ENCODE assay signal across 24 mouse cellular contexts in genomic region chr12:33246878-33247277, GRCm38 (mm10).
DNase-seq lines count a peak whose midpoint lies in the region; ATAC-seq and TF ChIP-seq lines count a peak whose summit lies in the region.
"Had no signal": no experiment of that assay in that cellular context is flagged by ENCODE, and none has a peak within 500 bp of the region (broad histone marks: within the 10 kb centered on the region; RNA-seq: fewer than 3 reads in every experiment).

No protein-coding gene starts in this region.

- H3K9ac ChIP-seq in kidney, embryonic 15.5 days = no peak overlapping the region
- H3K9ac ChIP-seq in lung, embryonic 14.5 days = no peak overlapping the region
- no peak overlapping the region for H3K9ac ChIP-seq in hindbrain, embryonic 14.5 days
- H3K9ac ChIP-seq in neural tube, embryonic 15.5 days (replicated peaks) = no peak overlapping the region
- H3K9ac ChIP-seq: heart, embryonic 13.5 days; intestine, embryonic 15.5 days; liver, embryonic 12.5 days; liver, postnatal 0 days; midbrain, embryonic 15.5 days; stomach, embryonic 15.5 days had no signal

- H3K4me1 ChIP-seq in kidney, adult 2 months (ENCODE audit: control insufficient read depth, insufficient read depth, low read length) = no peaks in the 10 kb centered on the region
- H3K4me1 ChIP-seq in kidney, embryonic 15.5 days = peaks cover 30% of the 10 kb centered on the region
- H3K4me1 ChIP-seq in lung, embryonic 14.5 days (ENCODE audit: insufficient read depth) = peaks cover 23% of the 10 kb centered on the region
- peaks cover 55% of the 10 kb centered on the region for H3K4me1 ChIP-seq in hindbrain, embryonic 14.5 days (replicated peaks; ENCODE audit: control insufficient read depth, insufficient read depth, low read length)
- H3K4me1 ChIP-seq in neural tube, embryonic 15.5 days = peaks cover 53% of the 10 kb centered on the region

- no peak for ATAC-seq in kidney, embryonic 15.5 days (replicated peaks; ENCODE audit: low FRiP score)
- ATAC-seq in lung, embryonic 14.5 days (ENCODE audit: insufficient read depth) = no peak
- no peak for ATAC-seq in hindbrain, embryonic 14.5 days (ENCODE audit: low FRiP score)
- ATAC-seq in neural tube, embryonic 15.5 days (ENCODE audit: low FRiP score) = no peak
- ATAC-seq: CD4-positive, CD25-positive, alpha-beta regulatory T cell, adult 4 months; forebrain, embryonic 16.5 days; intestine, embryonic 15.5 days; liver, embryonic 12.5 days; liver, postnatal 0 days; midbrain, embryonic 15.5 days had no signal

- H3K4me2 ChIP-seq in kidney, embryonic 15.5 days = no peak overlapping the region
- H3K4me2 ChIP-seq in lung, embryonic 14.5 days = no peak overlapping the region
- no peak overlapping the region for H3K4me2 ChIP-seq in hindbrain, embryonic 14.5 days (replicated peaks)
- 0 out of 2 replicates have a peak overlapping the region, but pooled peaks have one; percentile 3 for H3K4me2 ChIP-seq in neural tube, embryonic 15.5 days
- H3K4me2 ChIP-seq: heart, embryonic 13.5 days; intestine, embryonic 15.5 days; liver, embryonic 12.5 days; midbrain, embryonic 15.5 days; stomach, embryonic 15.5 days had no signal

- TF ChIP-seq CTCF in kidney, adult 2 months (conservative IDR thresholded peaks at IDR 0.05; ENCODE audit: insufficient read depth, insufficient read length, low read depth, low read length) = no peak
- no peak for TF ChIP-seq CTCF in lung, embryonic 14.5 days (IDR thresholded peaks at IDR 0.05; ENCODE audit: low read depth)

- TF ChIP-seq POLR2A in kidney, adult 2 months (IDR thresholded peaks at IDR 0.05; ENCODE audit: low read depth, low read length) = no peak

- 61% methylated on average over 8 of the region's 8 CpGs for WGBS in kidney, adult 2 months
- WGBS in kidney, embryonic 15.5 days = 69% methylated on average over 8 of the region's 8 CpGs
- WGBS in lung, embryonic 14.5 days = 70% methylated on average over 8 of the region's 8 CpGs
- 26% methylated on average over 8 of the region's 8 CpGs for WGBS in hindbrain, embryonic 14.5 days
- WGBS in neural tube, embryonic 15.5 days = 14% methylated on average over 8 of the region's 8 CpGs

- H3K27me3 ChIP-seq in kidney, adult 2 months (replicated peaks; ENCODE audit: control insufficient read depth, insufficient read depth, low read length) = no peaks in the 10 kb centered on the region
- no peaks in the 10 kb centered on the region for H3K27me3 ChIP-seq in kidney, embryonic 15.5 days
- no peaks in the 10 kb centered on the region for H3K27me3 ChIP-seq in lung, embryonic 14.5 days (ENCODE audit: insufficient read depth, low read length)
- H3K27me3 ChIP-seq in hindbrain, embryonic 14.5 days (ENCODE audit: control insufficient read depth, insufficient read depth, low read length) = no peaks in the 10 kb centered on the region
- no peaks in the 10 kb centered on the region for H3K27me3 ChIP-seq in neural tube, embryonic 15.5 days (replicated peaks)
- H3K27me3 ChIP-seq: heart, embryonic 13.5 days; intestine, embryonic 15.5 days; liver, embryonic 12.5 days; midbrain, embryonic 15.5 days; stomach, embryonic 15.5 days had no signal

- no peaks in the 10 kb centered on the region for H3K36me3 ChIP-seq in kidney, adult 2 months (ENCODE audit: control insufficient read depth, insufficient read depth, low read length)
- H3K36me3 ChIP-seq in kidney, embryonic 15.5 days = peaks cover 9% of the 10 kb centered on the region; the same call in 1 of the 2 replicates
- H3K36me3 ChIP-seq in lung, embryonic 14.5 days (ENCODE audit: insufficient read depth) = 0 out of 2 replicates have a peak, but pooled peaks cover 4% of the 10 kb centered on the region
- H3K36me3 ChIP-seq in hindbrain, embryonic 14.5 days (replicated peaks; ENCODE audit: control insufficient read depth, insufficient read depth) = 0 out of 2 replicates have a peak, but pooled peaks cover 5% of the 10 kb centered on the region
- H3K36me3 ChIP-seq in neural tube, embryonic 15.5 days = no peaks in the 10 kb centered on the region
- H3K36me3 ChIP-seq: midbrain, embryonic 15.5 days; stomach, embryonic 15.5 days had no signal

- DNase-seq in kidney, adult 2 months = peak; percentile 38
- DNase-seq in lung, embryonic 14.5 days = peak; percentile 32
- DNase-seq in lung, postnatal 4 days = no peak
- DNase-seq in hindbrain, embryonic 14.5 days (ENCODE audit: low spot score) = no peak
- DNase-seq in layer of hippocampus, postnatal 14 days (ENCODE audit: low spot score in 2 of 2) = no peak
- DNase-seq: adrenal gland, postnatal 14 days; cerebellum, adult 18-20 months; cerebellum, postnatal 10 days; heart, postnatal 10 days; left cerebral cortex, postnatal 4 days; liver, postnatal 0 days; lung, postnatal 10 days; right cerebral cortex, postnatal 25 days had no signal

- H3K27ac ChIP-seq in kidney, adult 2 months (ENCODE audit: insufficient read depth, low read depth, low read length) = no peak overlapping the region
- H3K27ac ChIP-seq in kidney, embryonic 15.5 days = no peak overlapping the region
- H3K27ac ChIP-seq in lung, embryonic 14.5 days (ENCODE audit: low read depth) = no peak overlapping the region
- H3K27ac ChIP-seq in hindbrain, embryonic 14.5 days = peak overlapping the region; percentile 23
- H3K27ac ChIP-seq in neural tube, embryonic 15.5 days (replicated peaks) = no peak overlapping the region
- H3K27ac ChIP-seq: heart, embryonic 13.5 days; intestine, embryonic 15.5 days; layer of hippocampus, adult 2 months; liver, embryonic 12.5 days; midbrain, embryonic 15.5 days; stomach, embryonic 15.5 days had no signal

- no peaks in the 10 kb centered on the region for H3K9me3 ChIP-seq in kidney, embryonic 15.5 days (replicated peaks)
- H3K9me3 ChIP-seq in lung, embryonic 14.5 days (ENCODE audit: low read depth, low read length) = no peaks in the 10 kb centered on the region
- H3K9me3 ChIP-seq in hindbrain, embryonic 14.5 days (ENCODE audit: control insufficient read depth, low read length) = no peaks in the 10 kb centered on the region
- H3K9me3 ChIP-seq in neural tube, embryonic 15.5 days (replicated peaks) = no peaks in the 10 kb centered on the region
- H3K9me3 ChIP-seq: heart, embryonic 13.5 days; intestine, embryonic 15.5 days; liver, embryonic 12.5 days; midbrain, embryonic 15.5 days; stomach, embryonic 15.5 days had no signal

- no peak overlapping the region for H3K4me3 ChIP-seq in kidney, adult 2 months (ENCODE audit: insufficient read depth, low read depth, low read length)
- no peak overlapping the region for H3K4me3 ChIP-seq in kidney, embryonic 15.5 days (replicated peaks)
- H3K4me3 ChIP-seq in lung, embryonic 14.5 days (ENCODE audit: low read depth, low read length) = no peak overlapping the region
- no peak overlapping the region for H3K4me3 ChIP-seq in hindbrain, embryonic 14.5 days (replicated peaks; ENCODE audit: low read length)
- no peak overlapping the region for H3K4me3 ChIP-seq in neural tube, embryonic 15.5 days (replicated peaks)
- H3K4me3 ChIP-seq: erythroblast, embryonic 14.5 days; heart, embryonic 13.5 days; intestine, embryonic 15.5 days; layer of hippocampus, adult 2 months; liver, embryonic 12.5 days; midbrain, embryonic 15.5 days; stomach, embryonic 15.5 days had no signal

Comparison
In these comparisons a context has a peak if more than half of its experiments do, and no peak if none do; other contexts are left out.
1. DNase-seq: peak in kidney, adult 2 months (single experiment) and lung, embryonic 14.5 days (single experiment); none in lung, postnatal 4 days (0 of 2), hindbrain, embryonic 14.5 days (single experiment) and layer of hippocampus, postnatal 14 days (0 of 2).